Mouse (Mus musculus) lung, adult 2 months (tissue): ENCODE data around the gene Araf. TPM values are rescaled to one million over a fixed set of nuclear protein-coding genes. Genes with fewer than 3 reads are reported as not detected.

Experiments used
- DNase-seq: peaks from one replicate; pipeline ENCODE4 v3.0.0; 2022
- H3K4me1 ChIP-seq: fragments of 200-500 bp; 2 replicates; pipeline ENCODE4 v1.6.1; 2011; ENCODE audit warnings: low read length; ENCODE audit not compliant: control insufficient read depth, insufficient read depth
- H3K4me3 ChIP-seq: fragments of 200-500 bp; replicated peaks from 2 replicates; pipeline ENCODE3; 2011; ENCODE audit warnings: low read depth, mild to moderate bottlenecking, control low read depth, low read length; ENCODE audit errors: extremely low read depth
- CTCF ChIP-seq: fragments of 200-500 bp; IDR thresholded peaks from 2 replicates; pipeline ENCODE4 v1.5.1; 2011; ENCODE audit warnings: mild to moderate bottlenecking, low read length, control low read depth; ENCODE audit not compliant: insufficient read depth
- POLR2A ChIP-seq: fragments of 200-500 bp; IDR thresholded peaks from 2 replicates; pipeline ENCODE4 v1.6.1; 2011; ENCODE audit warnings: low read depth, mild to moderate bottlenecking, control low read depth, low read length, borderline replicate concordance; ENCODE audit errors: extremely low read depth
- WGBS: fragments of 180-500 bp; shearing (Covaris S2); methylation state at CpG from one replicate; pipeline ENCODE4 v1.1.7; 2018; 5-methylcytosine and 5-hydroxymethylcytosine counted together
- polyA plus RNA-seq: library from polyadenylated mRNA; depleted of rRNA; stranded (reverse); fragments of >200 nt; gene quantifications from 2 replicates; pipeline ENCODE4 v1.2.3, GENCODE M21; 2012; rRNA removed

Gene Araf
- 149 and 167 TPM in 2 replicates for polyA plus RNA-seq

DNA sequence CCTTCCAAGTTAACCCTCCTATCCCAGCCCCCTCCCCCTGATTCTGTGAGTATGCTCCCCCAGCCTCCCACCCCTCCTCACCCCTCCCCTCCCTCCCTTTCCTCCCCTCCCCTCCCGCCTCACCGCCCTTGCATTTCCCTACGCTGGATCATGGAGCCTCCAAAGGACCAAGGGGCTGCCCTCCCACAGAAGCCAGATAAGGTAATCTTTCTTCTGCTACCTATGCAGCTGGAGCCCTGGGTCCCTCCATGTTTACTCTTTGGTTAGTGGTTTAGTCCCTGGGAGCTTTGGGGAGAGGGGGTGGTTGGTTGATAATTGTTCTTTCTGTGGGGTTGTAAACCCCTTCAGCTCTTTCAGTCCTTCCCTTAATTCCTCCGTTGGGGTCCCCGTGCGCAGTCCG, at the start of gene Araf:
Araf (plus strand) TSS at position 134 of the 400 bp plus-strand sequence.
- Histone ChIP-seq H3K4me1 (no peaks in the 10 kb centered on the region), H3K4me3 (peak within 1 kb of the TSS; percentile 80)
- no peak for TF ChIP-seq CTCF
- TF ChIP-seq POLR2A: no peak
- 37% methylated on average over 4 of the region's 7 CpGs for WGBS
- DNase-seq: no peak

DNA sequence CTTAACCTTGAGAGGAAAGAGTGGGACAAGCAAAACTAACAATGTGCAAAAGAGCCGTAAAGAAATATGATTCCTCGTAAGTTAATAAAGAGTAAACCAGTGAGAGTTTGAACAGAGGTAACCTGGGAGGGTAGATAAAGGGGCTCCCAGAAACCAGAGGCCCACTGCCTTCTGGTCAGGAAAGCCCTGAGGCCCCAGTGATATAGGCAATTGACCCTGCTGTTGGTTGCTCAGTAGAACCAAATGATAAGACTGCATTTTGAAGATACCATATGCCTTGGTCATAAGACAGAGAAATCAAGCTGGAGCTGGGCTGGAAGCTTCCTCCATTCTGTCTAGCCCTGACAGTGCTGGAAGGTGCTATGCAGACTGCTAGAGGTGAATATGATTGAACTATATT, 48.8 kb upstream of the Araf start:
- no peak for DNase-seq
- TF ChIP-seq POLR2A (no peak), CTCF (no peak)
- WGBS: 87% methylated on average over 2 of the region's 2 CpGs

GRCm38 (mm10) chrX:20761201-20761600, 36.4 kb upstream of the Araf start:
- WGBS: 72% methylated on average over 4 of the region's 4 CpGs

More for the DNA sequence above, 48.8 kb upstream of the Araf start:
- Histone ChIP-seq H3K4me3 (no peak overlapping the region), H3K4me1 (no peaks in the 10 kb centered on the region)

GRCm38 (mm10) chrX:20770697-20771381, 26.8 kb upstream of the Araf start:
- Histone ChIP-seq H3K4me3 (no peak overlapping the region), H3K4me1 (no peaks in the 10 kb centered on the region)
- WGBS: 13% methylated on average over 1 of the region's 1 CpGs
- TF ChIP-seq CTCF (peak; percentile 83), POLR2A (no peak)
- DNase-seq: peak; percentile 74

More at GRCm38 (mm10) chrX:20761201-20761600, 36.4 kb upstream of the Araf start:
- no peak for DNase-seq
- TF ChIP-seq CTCF: no peak
- no peak for TF ChIP-seq POLR2A
- H3K4me1 ChIP-seq: no peaks in the 10 kb centered on the region
- H3K4me3 ChIP-seq: no peak overlapping the region

GRCm38 (mm10) chrX:20771666-20772065, 25.9 kb upstream of the Araf start:
- Histone ChIP-seq H3K4me3 (no peak overlapping the region), H3K4me1 (no peaks in the 10 kb centered on the region)
- no peak for DNase-seq
- 39% methylated on average over 2 of the region's 2 CpGs for WGBS
- TF ChIP-seq CTCF (no peak), POLR2A (no peak)

DNA sequence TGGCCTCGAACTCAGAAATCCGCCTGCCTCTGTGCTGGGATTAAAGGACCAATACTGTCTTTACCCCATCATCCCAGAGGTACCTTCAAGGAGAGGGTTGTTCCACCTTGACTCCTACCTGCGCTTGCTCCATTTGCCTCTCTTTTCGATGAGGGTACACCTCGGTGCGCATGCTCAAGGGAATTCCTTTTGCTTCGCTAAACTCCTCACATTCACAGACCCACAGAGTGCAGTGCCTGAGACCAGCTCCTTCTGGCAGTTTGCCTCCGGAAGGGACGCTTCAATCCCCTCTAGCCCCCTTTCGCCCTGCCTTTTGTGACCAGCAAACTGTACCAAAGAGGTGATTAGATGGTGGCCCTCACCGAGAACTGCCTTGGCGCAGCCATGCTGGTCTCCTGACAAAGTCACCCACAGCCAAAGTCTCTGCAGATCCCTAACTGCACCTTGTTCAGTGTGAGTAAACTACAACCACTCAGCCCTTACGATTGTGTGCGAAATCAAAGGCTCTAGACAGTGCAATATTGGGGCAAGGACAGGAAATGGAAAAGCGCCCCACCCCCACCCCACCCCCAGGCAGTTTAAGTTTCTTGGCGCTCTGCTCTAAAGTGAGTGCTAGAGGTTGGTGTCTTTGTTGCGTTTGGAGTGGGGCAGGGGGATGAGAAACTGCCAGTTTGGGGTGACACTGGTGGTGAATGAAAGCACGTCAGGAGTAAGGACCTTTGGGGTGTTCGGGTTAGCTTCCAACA, 22.2 kb upstream of the Araf start:
- 57% methylated on average over 19 of the region's 19 CpGs for WGBS
- no peak for TF ChIP-seq CTCF
- TF ChIP-seq POLR2A: no peak

GRCm38 (mm10) chrX:20777619-20778018, 20.0 kb upstream of the Araf start:
- Histone ChIP-seq H3K4me1 (no peaks in the 10 kb centered on the region), H3K4me3 (no peak overlapping the region)
- no peak for TF ChIP-seq POLR2A
- TF ChIP-seq CTCF: no peak
- no peak for DNase-seq

More for the DNA sequence above, 22.2 kb upstream of the Araf start:
- no peak for DNase-seq
- no peaks in the 10 kb centered on the region for H3K4me1 ChIP-seq
- no peak overlapping the region for H3K4me3 ChIP-seq

GRCm38 (mm10) chrX:20787309-20787708, 10.3 kb upstream of the Araf start:
- DNase-seq: no peak
- Histone ChIP-seq H3K4me3 (no peak overlapping the region), H3K4me1 (no peaks in the 10 kb centered on the region)
- 56% methylated on average over 2 of the region's 2 CpGs for WGBS
- TF ChIP-seq CTCF (no peak), POLR2A (no peak)

- TF ChIP-seq POLR2A: no peak
- TF ChIP-seq CTCF: no peak
- Histone ChIP-seq H3K4me3 (no peak overlapping the region), H3K4me1 (no peaks in the 10 kb centered on the region)
- DNase-seq: no peak
- 49% methylated on average over 3 of the region's 3 CpGs for WGBS
Measured at GRCm38 (mm10) chrX:20792417-20792816, 5.2 kb upstream of the Araf start.

DNA sequence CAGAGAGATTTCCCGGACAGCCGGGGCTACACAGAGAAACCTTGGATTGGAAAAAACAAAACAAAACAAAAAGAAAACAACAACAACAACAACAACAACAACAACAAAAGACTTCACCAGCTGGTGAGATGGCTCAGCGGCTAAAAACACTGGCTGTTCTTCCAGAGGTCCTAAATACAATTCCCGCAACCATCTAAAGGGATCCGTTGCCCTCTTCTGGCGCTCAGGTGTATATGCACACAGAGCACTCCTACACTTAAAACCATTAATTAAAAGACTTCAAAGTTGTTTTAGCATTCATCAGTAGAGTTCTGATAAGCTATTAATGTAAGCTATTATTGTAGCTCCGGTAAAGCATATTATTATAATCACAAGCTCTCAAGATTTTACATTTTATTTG, 4.4 kb upstream of the Araf start:
- H3K4me3 ChIP-seq: no peak overlapping the region
- no peaks in the 10 kb centered on the region for H3K4me1 ChIP-seq
- TF ChIP-seq POLR2A (no peak), CTCF (no peak)
- WGBS: 64% methylated on average over 7 of the region's 7 CpGs
- DNase-seq: no peak
